8 mouse cellular contexts compared by ENCODE assay signal in genomic region chr3:87906981-87907857, GRCm38 (mm10). TPM values are rescaled to one million over a fixed set of nuclear protein-coding genes. Genes with fewer than 3 reads are reported as not detected.
A peak's percentile ranks its signal among the peaks of the same experiment; 100 is the strongest.
DNase-seq lines count a peak whose midpoint lies in the region; ATAC-seq and TF ChIP-seq lines count a peak whose summit lies in the region.

No protein-coding gene starts in this region.

- peak; percentile 57 to 61 for DNase-seq in spleen, postnatal 10 days (ENCODE audit: low spot score in 2 of 2)
- DNase-seq in spleen, postnatal 14 days (ENCODE audit: low spot score in 2 of 2): no peak
- DNase-seq in forelimb bud, embryonic 11.5 days (ENCODE audit: low read depth, low spot score): peak; percentile 28
- peak; percentile 66 for DNase-seq in lung, adult 2 months
- peak; percentile 71 for DNase-seq in skeletal muscle tissue, adult 2 months (ENCODE audit: low read depth, low spot score)
- no peak for DNase-seq in c-Kit-positive CD71-positive TER-119-positive erythroid progenitor cells, embryonic 14.5 days (ENCODE audit: low spot score)

- no peak; the same call in 1 of the 2 replicates for TF ChIP-seq POLR2A in lung, adult 2 months (IDR thresholded peaks at IDR 0.05; ENCODE audit: borderline replicate concordance, extremely low read depth, low read depth, low read length)

- H3K36me3 ChIP-seq in intestine, postnatal 0 days (ENCODE audit: control insufficient read depth, insufficient read depth): no peaks in the 10 kb centered on the region

- WGBS in intestine, postnatal 0 days: 0% methylated on average over 27 of the region's 27 CpGs
- under 1% methylated on average over 27 of the region's 27 CpGs for WGBS in lung, adult 2 months

- no peaks in the 10 kb centered on the region for H3K9me3 ChIP-seq in intestine, postnatal 0 days (ENCODE audit: control insufficient read depth)

- peaks cover 23% of the 10 kb centered on the region for H3K4me1 ChIP-seq in brown adipose tissue, adult 24 weeks (ENCODE audit: control insufficient read depth, insufficient read depth, insufficient read length, low read length)
- peaks cover 13% of the 10 kb centered on the region for H3K4me1 ChIP-seq in intestine, postnatal 0 days (replicated peaks; ENCODE audit: control insufficient read depth, insufficient read depth, low read length)
- peaks cover 17% of the 10 kb centered on the region for H3K4me1 ChIP-seq in lung, adult 2 months (ENCODE audit: control insufficient read depth, insufficient read depth, low read length)

- no peaks in the 10 kb centered on the region for H3K27me3 ChIP-seq in intestine, postnatal 0 days (replicated peaks; ENCODE audit: control insufficient read depth, insufficient read depth, low read length)

- peak overlapping the region; percentile 91 for H3K27ac ChIP-seq in brown adipose tissue, adult 24 weeks (replicated peaks; ENCODE audit: low read depth, low read length)
- peak overlapping the region; percentile 86 for H3K27ac ChIP-seq in intestine, postnatal 0 days (ENCODE audit: low read depth, low read length)

- peak overlapping the region; percentile 89 for H3K9ac ChIP-seq in intestine, postnatal 0 days (ENCODE audit: low read depth, low read length)

- H3K4me2 ChIP-seq in intestine, postnatal 0 days (replicated peaks; ENCODE audit: low read depth): peak overlapping the region; percentile 70

- no peak for TF ChIP-seq CTCF in intestine, postnatal 0 days (IDR thresholded peaks at IDR 0.05; ENCODE audit: low read depth)
- TF ChIP-seq CTCF in lung, adult 2 months (IDR thresholded peaks at IDR 0.05; ENCODE audit: insufficient read depth, low read length): no peak

- ATAC-seq in intestine, postnatal 0 days: peak; percentile 42

- H3K4me3 ChIP-seq in brown adipose tissue, adult 24 weeks (ENCODE audit: insufficient read depth, low read depth, low read length): peak overlapping the region; percentile 87
- peak overlapping the region; percentile 80 for H3K4me3 ChIP-seq in intestine, postnatal 0 days (ENCODE audit: low read depth, low read length)
- peak overlapping the region; percentile 97 for H3K4me3 ChIP-seq in lung, adult 2 months (replicated peaks; ENCODE audit: extremely low read depth, low read depth, low read length)

RNA-seq across cellular contexts. Expression of gene Hdgf, which starts 1.1 kb away (rescaled TPM):
- 178 and 215 TPM in 2 replicates for polyA plus RNA-seq in brown adipose tissue, adult 24 weeks (2012; ENCODE audit: insufficient read depth, insufficient read length, missing spikeins)
- 93.8 and 107 TPM in 2 replicates for polyA plus RNA-seq in intestine, postnatal 0 days (2015; fragmentation: Nextera tagmentation; extraction: Ambion mirVana)
- polyA plus RNA-seq in lung, adult 2 months (2012; rRNA removed): 51.6 and 82.6 TPM in 2 replicates

RNA-seq across cellular contexts. Expression of gene Mrpl24, which starts 12.1 kb away (rescaled TPM):
- polyA plus RNA-seq in brown adipose tissue, adult 24 weeks (2012; ENCODE audit: insufficient read depth, insufficient read length, missing spikeins): 158 and 172 TPM in 2 replicates
- 74.9 and 79.5 TPM in 2 replicates for polyA plus RNA-seq in intestine, postnatal 0 days (2015; fragmentation: Nextera tagmentation; extraction: Ambion mirVana)
- 26.7 and 45.8 TPM in 2 replicates for polyA plus RNA-seq in lung, adult 2 months (2012; rRNA removed)

RNA-seq across cellular contexts. Expression of gene Prcc, which starts 21.8 kb away (rescaled TPM):
- polyA plus RNA-seq in brown adipose tissue, adult 24 weeks (2012; ENCODE audit: insufficient read depth, insufficient read length, missing spikeins): 25.6 and 28.7 TPM in 2 replicates
- polyA plus RNA-seq in intestine, postnatal 0 days (2015; fragmentation: Nextera tagmentation; extraction: Ambion mirVana): 7.9 and 8.0 TPM in 2 replicates
- polyA plus RNA-seq in lung, adult 2 months (2012; rRNA removed): 26.2 and 30.7 TPM in 2 replicates

RNA-seq across cellular contexts. Expression of gene Isg20l2, which starts 22.9 kb away (rescaled TPM):
- polyA plus RNA-seq in brown adipose tissue, adult 24 weeks (2012; ENCODE audit: insufficient read depth, insufficient read length, missing spikeins): 6.7 and 7.9 TPM in 2 replicates
- 13.9 and 14.1 TPM in 2 replicates for polyA plus RNA-seq in intestine, postnatal 0 days (2015; fragmentation: Nextera tagmentation; extraction: Ambion mirVana)
- polyA plus RNA-seq in lung, adult 2 months (2012; rRNA removed): 10.7 and 12.8 TPM in 2 replicates

RNA-seq across cellular contexts. Expression of gene Rrnad1, which starts 23.3 kb away (rescaled TPM):
- 4.5 and 6.7 TPM in 2 replicates for polyA plus RNA-seq in brown adipose tissue, adult 24 weeks (2012; ENCODE audit: insufficient read depth, insufficient read length, missing spikeins)
- 5.8 and 6.1 TPM in 2 replicates for polyA plus RNA-seq in intestine, postnatal 0 days (2015; fragmentation: Nextera tagmentation; extraction: Ambion mirVana)
- polyA plus RNA-seq in lung, adult 2 months (2012; rRNA removed): 28.3 and 29.7 TPM in 2 replicates

Comparison
In these comparisons a context has a peak if more than half of its experiments do, and no peak if none do; other contexts are left out.
1. DNase-seq: peak in spleen, postnatal 10 days (2 of 2), forelimb bud, embryonic 11.5 days (single experiment), lung, adult 2 months (single experiment) and skeletal muscle tissue, adult 2 months (single experiment); none in spleen, postnatal 14 days (0 of 2) and c-Kit-positive CD71-positive TER-119-positive erythroid progenitor cells, embryonic 14.5 days (single experiment).
2. Peak in every context shown above with its lines, with median percentiles within 50 percentile points of each other: H3K4me3 ChIP-seq.